Mouse (Mus musculus) embryonic facial prominence, embryonic 10.5 days (tissue): Measurements from ENCODE around the gene Suco. TPM values are rescaled to one million over a fixed set of nuclear protein-coding genes. Genes with fewer than 3 reads are reported as not detected.
A peak's percentile ranks its signal among the peaks of the same experiment; 100 is the strongest.

Experiments used
- DNase-seq: peaks from one replicate; pipeline ENCODE4 v3.0.0-alpha.2; 2017; ENCODE audit warnings: low spot score
- H3K27ac ChIP-seq: fragments of 300-500 bp; sonication (generic); replicated peaks from 2 replicates; pipeline ENCODE4 v1.5.1; 2016; ENCODE audit warnings: mild to moderate bottlenecking
- H3K27me3 ChIP-seq: fragments of 300-500 bp; sonication (generic); replicated peaks from 2 replicates; pipeline ENCODE4 v1.6.1; 2016; ENCODE audit warnings: low read depth, mild to moderate bottlenecking; ENCODE audit not compliant: poor library complexity, severe bottlenecking
- H3K36me3 ChIP-seq: fragments of 300-500 bp; sonication (generic); replicated peaks from 2 replicates; pipeline ENCODE4 v1.6.1; 2016; ENCODE audit warnings: mild to moderate bottlenecking, moderate library complexity
- H3K4me1 ChIP-seq: fragments of 300-500 bp; sonication (generic); 2 replicates; pipeline ENCODE4 v1.6.1; 2016
- H3K4me3 ChIP-seq: fragments of 300-500 bp; sonication (generic); 2 replicates; pipeline ENCODE4 v1.5.1; 2016; ENCODE audit warnings: mild to moderate bottlenecking, moderate library complexity
- H3K9me3 ChIP-seq: fragments of 300-500 bp; sonication (generic); 2 replicates; pipeline ENCODE4 v1.6.1; 2016; ENCODE audit warnings: mild to moderate bottlenecking
- WGBS: fragments of 180-500 bp; shearing (Covaris S2); methylation state at CpG from one replicate; pipeline ENCODE4 v1.1.7; 2016; 5-methylcytosine and 5-hydroxymethylcytosine counted together
- polyA plus RNA-seq: library from polyadenylated mRNA; unstranded; fragments of >200 nt; fragmentation: Nextera tagmentation; extraction: Ambion mirVana; gene quantifications from 2 replicates; pipeline ENCODE4 v1.2.1, GENCODE M21; 2016

Suco gene
- polyA plus RNA-seq, 1 experiment from 2014 or later = 32.5 TPM

GRCm38 (mm10) chr1:161909074-161909473 lies 32.6 kb upstream of the Suco start:
- Histone ChIP-seq H3K27me3 (no peaks in the 10 kb centered on the region), H3K4me3 (no peak overlapping the region), H3K9me3 (no peaks in the 10 kb centered on the region), H3K27ac (no peak overlapping the region), H3K4me1 (peaks cover 11% of the 10 kb centered on the region), H3K36me3 (no peaks in the 10 kb centered on the region)
- DNase-seq = no peak
- WGBS = 84% methylated on average over 8 of the region's 8 CpGs

DNA sequence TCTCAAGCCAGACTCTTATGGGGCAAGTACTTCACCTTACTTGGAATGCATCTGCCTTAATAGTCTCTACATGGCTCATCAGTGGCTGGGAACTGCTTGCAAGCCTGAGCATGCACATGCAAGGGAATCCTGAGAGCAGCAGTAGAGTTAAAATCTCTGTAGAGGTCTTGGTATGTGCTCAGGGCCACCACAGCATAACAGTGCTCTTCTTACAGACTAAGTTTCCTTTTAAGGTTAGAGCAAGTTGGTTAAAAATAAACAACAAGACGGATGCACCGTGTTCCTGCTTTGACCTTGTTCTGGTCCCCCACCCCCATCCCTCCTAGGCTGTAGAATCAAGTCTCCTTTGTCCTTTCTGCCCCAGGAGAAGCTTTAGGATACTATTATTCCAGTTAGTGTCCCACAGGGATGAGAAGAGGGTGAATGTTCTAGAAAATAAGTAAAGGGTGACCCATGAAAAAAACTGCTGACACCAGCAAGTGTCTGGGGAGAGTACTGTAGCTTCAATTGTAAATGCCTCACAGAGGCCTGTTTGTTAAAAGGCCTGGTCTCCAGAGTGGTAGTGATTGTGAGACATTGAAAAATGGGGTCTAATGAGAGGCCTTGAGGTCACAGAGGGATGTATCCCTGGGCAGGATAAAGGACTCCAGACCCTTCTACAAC lies 31.4 kb upstream of the Suco start:
- Histone ChIP-seq H3K36me3 (no peaks in the 10 kb centered on the region), H3K9me3 (no peaks in the 10 kb centered on the region), H3K27ac (peak overlapping the region; percentile 40), H3K4me3 (no peak overlapping the region), H3K4me1 (peaks cover 7% of the 10 kb centered on the region), H3K27me3 (no peaks in the 10 kb centered on the region)
- peak; percentile 27 for DNase-seq
- WGBS = 33% methylated on average over 2 of the region's 2 CpGs

DNA sequence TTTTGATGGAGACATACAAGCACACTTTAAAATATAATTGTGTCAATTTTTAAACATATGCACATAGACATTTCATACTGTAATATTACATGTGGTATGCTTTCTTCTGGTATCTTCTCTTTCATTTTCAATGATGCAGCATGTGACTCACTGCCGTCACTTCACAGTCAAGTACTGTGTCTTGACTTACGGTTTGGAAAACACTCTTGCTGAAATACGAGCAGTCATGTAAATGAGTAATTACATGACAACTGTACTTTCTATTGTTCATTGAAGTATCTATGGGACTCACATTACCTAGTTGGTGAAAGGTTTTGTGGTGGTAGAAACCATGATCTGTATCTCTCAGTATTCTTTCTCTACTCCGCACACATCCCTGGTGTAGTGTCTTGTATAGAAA lies 30.6 kb upstream of the Suco start:
- H3K4me3 ChIP-seq = no peak overlapping the region
- H3K27me3 ChIP-seq = no peaks in the 10 kb centered on the region
- WGBS = 89% methylated on average over 4 of the region's 4 CpGs
- no peak for DNase-seq
- no peaks in the 10 kb centered on the region for H3K36me3 ChIP-seq
- H3K9me3 ChIP-seq = no peaks in the 10 kb centered on the region
- peaks cover 7% of the 10 kb centered on the region for H3K4me1 ChIP-seq
- no peak overlapping the region; the same call in 1 of the 2 replicates for H3K27ac ChIP-seq

DNA sequence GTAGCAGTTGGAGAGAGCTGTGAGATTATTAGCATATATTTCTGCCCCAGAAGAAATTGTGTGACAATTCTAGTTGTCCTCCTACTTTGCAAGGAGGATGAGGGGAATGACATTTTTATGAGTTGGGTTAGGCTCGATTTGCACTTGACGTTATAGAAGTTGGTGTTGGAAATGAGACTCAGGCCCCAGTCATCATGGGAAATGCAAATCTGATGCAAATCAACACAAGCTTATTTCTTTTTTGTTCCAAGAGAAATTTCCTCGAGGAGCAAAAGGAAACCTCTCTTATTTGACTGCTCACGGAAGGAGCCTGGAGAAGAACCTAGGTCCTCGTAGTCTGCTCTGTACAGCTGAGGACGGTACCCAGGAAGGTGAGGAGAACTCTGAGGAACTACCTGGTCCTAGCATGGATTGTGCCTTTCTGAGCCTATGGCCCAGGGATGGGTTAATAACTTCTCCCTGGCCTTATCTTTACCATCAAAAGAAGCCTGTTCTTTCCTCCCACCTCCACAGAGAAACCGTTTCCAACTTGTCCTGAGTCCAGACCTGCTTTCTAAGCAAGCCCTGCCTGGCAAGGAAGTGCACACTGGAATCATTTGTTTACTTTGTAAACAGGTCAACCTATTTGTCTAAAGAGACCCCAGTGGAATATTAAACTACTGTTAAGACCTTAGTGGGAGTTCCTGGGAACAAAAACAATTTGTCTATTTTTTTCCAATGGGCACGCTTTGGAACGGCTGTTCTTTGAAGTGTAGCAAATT lies 26.4 kb upstream of the Suco start:
- peaks cover 3% of the 10 kb centered on the region for H3K4me1 ChIP-seq
- H3K27me3 ChIP-seq = no peaks in the 10 kb centered on the region
- no peak overlapping the region for H3K27ac ChIP-seq
- no peak for DNase-seq
- H3K4me3 ChIP-seq = no peak overlapping the region
- no peaks in the 10 kb centered on the region for H3K9me3 ChIP-seq
- 77% methylated on average over 9 of the region's 9 CpGs for WGBS
- H3K36me3 ChIP-seq = no peaks in the 10 kb centered on the region

DNA sequence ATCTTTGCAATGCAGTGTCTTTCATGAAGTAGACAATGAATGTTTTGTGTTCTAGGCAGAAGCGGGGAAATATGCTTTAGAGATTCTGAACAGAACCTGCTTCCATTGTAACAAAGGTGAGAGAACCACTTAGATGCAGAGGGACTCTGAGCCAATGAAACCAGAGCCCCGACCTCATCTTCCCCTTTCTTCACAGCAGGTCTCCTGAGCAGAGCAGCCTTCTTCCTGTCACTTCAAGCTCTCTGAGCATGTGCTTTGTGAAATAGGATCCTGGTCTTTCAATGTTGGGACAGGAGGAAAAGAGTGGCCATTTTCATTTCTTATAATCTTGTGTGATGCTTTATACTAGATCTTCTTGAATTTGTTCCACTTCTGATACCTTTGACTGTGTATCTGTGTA lies 23.6 kb upstream of the Suco start:
- Histone ChIP-seq H3K4me3 (no peak overlapping the region), H3K9me3 (no peaks in the 10 kb centered on the region), H3K36me3 (no peaks in the 10 kb centered on the region), H3K27me3 (no peaks in the 10 kb centered on the region), H3K4me1 (peaks cover 12% of the 10 kb centered on the region), H3K27ac (no peak overlapping the region)
- WGBS = 48% methylated on average over 2 of the region's 2 CpGs
- DNase-seq = no peak

DNA sequence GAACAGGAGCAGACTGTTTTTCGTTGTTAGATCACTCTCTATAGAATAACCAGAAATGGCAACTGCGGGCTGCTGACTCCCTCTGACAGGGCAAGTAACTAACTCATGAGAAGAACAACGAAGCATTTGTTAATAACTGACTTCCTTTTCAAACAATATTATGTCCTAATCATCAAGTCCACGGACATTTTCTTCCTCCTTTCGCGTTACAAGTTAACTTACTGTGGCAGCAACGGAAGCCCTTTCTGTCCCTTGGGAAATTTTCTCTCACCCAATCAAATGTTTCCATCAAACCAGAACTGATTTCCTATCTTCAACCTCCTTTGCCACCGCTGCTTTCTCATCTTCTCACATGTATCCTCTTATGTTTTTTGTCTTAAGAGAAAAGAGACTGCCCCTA lies 20.8 kb upstream of the Suco start:
- no peak for DNase-seq
- Histone ChIP-seq H3K27me3 (no peaks in the 10 kb centered on the region), H3K27ac (no peak overlapping the region), H3K4me3 (no peak overlapping the region), H3K9me3 (no peaks in the 10 kb centered on the region), H3K36me3 (no peaks in the 10 kb centered on the region), H3K4me1 (peaks cover 12% of the 10 kb centered on the region)
- 83% methylated on average over 8 of the region's 8 CpGs for WGBS

DNA sequence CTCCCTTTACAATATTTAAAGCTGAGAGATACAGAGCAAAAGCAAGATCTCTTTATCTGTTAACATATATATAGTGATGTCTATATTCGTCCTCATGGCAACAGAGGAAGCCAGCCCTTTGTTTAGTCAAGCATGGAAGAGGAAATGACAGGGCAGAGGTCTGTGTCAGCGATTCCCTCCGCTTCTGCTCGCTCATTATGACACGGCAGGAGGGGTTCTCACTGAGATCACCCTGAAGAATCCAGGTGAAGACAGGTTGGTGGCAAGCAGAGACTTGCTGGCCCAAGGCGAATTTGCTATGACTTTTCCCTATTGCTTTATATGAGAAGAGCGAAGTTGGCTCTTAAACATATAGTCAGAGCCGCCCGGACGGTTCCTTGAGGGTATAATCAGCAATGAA lies 19.6 kb upstream of the Suco start:
- Histone ChIP-seq H3K36me3 (no peaks in the 10 kb centered on the region), H3K27ac (peak overlapping the region; percentile 24; the same call in 1 of the 2 replicates), H3K4me3 (no peak overlapping the region), H3K27me3 (no peaks in the 10 kb centered on the region), H3K4me1 (peaks cover 12% of the 10 kb centered on the region), H3K9me3 (no peaks in the 10 kb centered on the region)
- 49% methylated on average over 10 of the region's 10 CpGs for WGBS
- peak; percentile 31 for DNase-seq

DNA sequence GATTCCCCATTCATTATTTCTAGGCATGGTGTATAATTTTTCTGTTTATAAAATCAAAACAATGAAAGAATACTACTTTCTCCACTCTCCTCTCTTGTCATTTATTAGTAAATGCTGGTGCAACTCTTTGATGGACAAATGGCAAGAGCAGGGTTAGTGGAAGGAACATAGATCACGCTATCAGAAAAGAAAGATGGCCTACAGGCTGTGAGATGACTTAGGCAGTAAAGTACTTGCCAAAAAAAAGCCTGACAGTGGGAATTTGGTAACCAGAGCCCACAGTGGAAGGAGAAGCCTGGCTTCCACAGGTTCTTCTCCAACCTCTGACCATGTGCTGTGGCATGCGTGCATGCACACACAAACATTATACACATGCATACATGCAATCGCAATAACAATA lies 18.5 kb upstream of the Suco start:
- H3K4me1 ChIP-seq = peaks cover 12% of the 10 kb centered on the region
- 94% methylated on average over 3 of the region's 3 CpGs for WGBS
- H3K9me3 ChIP-seq = no peaks in the 10 kb centered on the region
- H3K36me3 ChIP-seq = no peaks in the 10 kb centered on the region
- no peak overlapping the region for H3K4me3 ChIP-seq
- no peak for DNase-seq
- peak overlapping the region; percentile 44; the same call in 1 of the 2 replicates for H3K27ac ChIP-seq
- no peaks in the 10 kb centered on the region for H3K27me3 ChIP-seq

GRCm38 (mm10) chr1:161894553-161894952 lies 18.1 kb upstream of the Suco start:
- DNase-seq = no peak
- Histone ChIP-seq H3K36me3 (no peaks in the 10 kb centered on the region), H3K9me3 (no peaks in the 10 kb centered on the region), H3K27me3 (no peaks in the 10 kb centered on the region), H3K4me3 (no peak overlapping the region), H3K4me1 (peaks cover 12% of the 10 kb centered on the region), H3K27ac (no peak overlapping the region)
- WGBS = 75% methylated on average over 2 of the region's 2 CpGs

DNA sequence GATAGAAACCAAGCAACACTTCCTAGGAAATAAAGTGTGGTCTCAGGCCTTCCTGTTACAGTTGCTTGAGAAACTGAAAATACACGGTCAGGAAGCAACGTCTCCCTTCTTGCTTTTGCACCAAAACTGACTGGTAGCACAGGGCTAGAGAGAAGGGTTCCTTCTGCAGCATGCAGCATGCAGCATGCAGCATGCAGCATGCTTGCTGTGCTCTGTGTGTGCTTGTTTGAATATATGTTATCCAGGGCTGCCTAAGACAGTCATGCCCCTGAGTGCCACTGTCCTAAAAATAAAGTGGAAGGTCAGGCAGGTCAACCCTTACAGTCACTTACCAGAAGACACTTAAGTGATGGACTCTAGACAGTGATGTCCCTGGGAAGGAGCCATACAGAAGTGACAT lies 17.6 kb upstream of the Suco start:
- peaks cover 12% of the 10 kb centered on the region for H3K4me1 ChIP-seq
- no peak overlapping the region for H3K4me3 ChIP-seq
- no peaks in the 10 kb centered on the region for H3K9me3 ChIP-seq
- H3K36me3 ChIP-seq = no peaks in the 10 kb centered on the region
- no peaks in the 10 kb centered on the region for H3K27me3 ChIP-seq
- no peak overlapping the region; the same call in 1 of the 2 replicates for H3K27ac ChIP-seq
- WGBS = 67% methylated on average over 2 of the region's 2 CpGs
- DNase-seq = no peak

- Histone ChIP-seq H3K9me3 (no peaks in the 10 kb centered on the region), H3K27ac (no peak overlapping the region), H3K27me3 (no peaks in the 10 kb centered on the region), H3K4me3 (no peak overlapping the region), H3K36me3 (no peaks in the 10 kb centered on the region), H3K4me1 (no peaks in the 10 kb centered on the region)
- WGBS = 90% methylated on average over 3 of the region's 3 CpGs
- DNase-seq = no peak
Measured at GRCm38 (mm10) chr1:161888823-161889222, 12.3 kb upstream of the Suco start.

DNA sequence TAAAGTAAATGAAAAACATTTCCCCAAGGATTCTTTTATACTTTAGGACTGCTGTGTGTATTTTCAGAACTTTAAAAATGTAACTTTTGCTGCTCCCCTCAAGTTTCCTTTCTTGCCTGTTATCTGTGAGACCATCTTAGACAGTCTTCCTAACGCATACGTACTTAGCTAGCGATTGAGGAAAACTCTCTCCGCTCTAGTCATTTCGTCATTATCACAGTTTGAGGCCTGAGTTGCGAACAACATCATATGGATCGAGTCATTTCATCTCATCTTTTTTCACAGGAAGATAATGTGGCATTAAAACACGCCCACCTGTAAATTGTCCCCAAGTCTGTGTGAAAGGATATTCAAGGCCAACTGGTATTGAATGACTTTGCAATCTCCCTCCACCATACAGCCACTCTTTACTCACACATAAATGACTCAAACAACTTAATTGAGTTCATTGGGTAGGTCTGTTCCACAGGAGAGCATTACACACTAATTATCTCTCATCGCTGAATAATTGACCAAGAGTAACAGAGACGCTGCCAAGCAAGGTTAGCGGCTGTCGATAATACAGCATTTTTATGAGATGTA lies 11.3 kb upstream of the Suco start:
- WGBS = 89% methylated on average over 12 of the region's 12 CpGs

DNA sequence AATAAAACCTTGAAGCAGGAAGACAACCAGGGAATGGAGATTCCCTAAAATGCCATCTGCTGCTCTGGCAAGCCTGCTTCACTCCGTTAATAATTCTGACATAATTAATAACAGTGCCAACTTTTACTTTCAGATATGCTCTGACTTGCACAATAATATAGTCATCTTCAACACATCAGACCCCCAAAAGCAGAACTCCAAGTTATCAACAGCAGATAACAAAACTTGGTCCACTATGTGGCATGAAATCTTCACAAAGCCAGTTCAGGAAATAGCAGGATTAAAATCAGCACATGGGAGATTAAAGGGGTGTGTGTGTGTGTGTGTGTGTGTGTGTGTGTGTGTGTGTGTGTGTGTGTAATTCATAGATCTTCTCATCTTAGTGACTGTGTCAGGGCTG lies 9.3 kb upstream of the Suco start:
- Histone ChIP-seq H3K4me3 (no peak overlapping the region), H3K9me3 (no peaks in the 10 kb centered on the region), H3K27me3 (no peaks in the 10 kb centered on the region), H3K4me1 (no peaks in the 10 kb centered on the region), H3K36me3 (no peaks in the 10 kb centered on the region), H3K27ac (no peak overlapping the region)
- WGBS = 85% methylated on average over 1 of the region's 1 CpGs
- DNase-seq = no peak

More for the DNA sequence above, 11.3 kb upstream of the Suco start:
- no peak overlapping the region for H3K27ac ChIP-seq
- H3K36me3 ChIP-seq = no peaks in the 10 kb centered on the region
- H3K9me3 ChIP-seq = no peaks in the 10 kb centered on the region
- H3K27me3 ChIP-seq = no peaks in the 10 kb centered on the region
- H3K4me3 ChIP-seq = no peak overlapping the region
- no peaks in the 10 kb centered on the region for H3K4me1 ChIP-seq
- no peak for DNase-seq
